Mouse (Mus musculus) layer of hippocampus, adult 2 months (tissue): ENCODE measurements around the gene Asprv1. TPM values are rescaled to one million over a fixed set of nuclear protein-coding genes. Genes with fewer than 3 reads are reported as not detected.
A peak's percentile ranks its signal among the peaks of the same experiment; 100 is the strongest.

ENCODE experiments used
- DNase-seq, 2 experiments: peaks; one replicate each; pipeline ENCODE4 v3.0.0; 2022; ENCODE audit warnings: low spot score in 2 of 2
- H3K27ac ChIP-seq: fragments of 200-600 bp; 2 replicates; pipeline ENCODE4 v1.8.1; 2022
- H3K4me3 ChIP-seq: fragments of 200-600 bp; 2 replicates; pipeline ENCODE4 v1.8.1; 2022; ENCODE audit warnings: mild to moderate bottlenecking
- CTCF ChIP-seq: fragments of 200-600 bp; conservative IDR thresholded peaks from 2 replicates; pipeline ENCODE4 v1.8.1; 2022; ENCODE audit warnings: antibody characterized with exemption, mild to moderate bottlenecking, moderate library complexity
- long read RNA-seq, 2 experiments: library from polyadenylated mRNA; stranded (forward); transcript quantifications; one replicate each; pipeline ENCODE4 v2.0.0; 2021; ENCODE audit warnings: borderline mapping rate in 2 of 2
- total RNA-seq, 2 experiments: library from RNA; stranded (reverse); gene quantifications; 2 replicates each; pipeline ENCODE4 v1.2.3; 2021

Asprv1 gene
- 1 to 10 TPM; 1.2 to 1.9 TPM for total RNA-seq
- long read RNA-seq, experiment 1: 0 reads
- long read RNA-seq, experiment 2: 0 reads

GRCm38 (mm10) chr6:86627946-86628345 lies at the start of gene Asprv1:
Gene Asprv1 (plus strand): TSS chr6:86628164.
- DNase-seq: no peak
- Histone ChIP-seq H3K27ac (no peak within 1 kb of the TSS), H3K4me3 (no peak within 1 kb of the TSS)
- no peak for TF ChIP-seq CTCF

GRCm38 (mm10) chr6:86578396-86578795 lies 49.6 kb upstream of the Asprv1 start:
- no peak for DNase-seq
- no peak for TF ChIP-seq CTCF
- Histone ChIP-seq H3K27ac (peak overlapping the region; percentile 83), H3K4me3 (no peak overlapping the region)

GRCm38 (mm10) chr6:86579066-86579784 lies 48.7 kb upstream of the Asprv1 start:
- peak overlapping the region; percentile 83 for H3K27ac ChIP-seq
- DNase-seq: no peak
- no peak for TF ChIP-seq CTCF
- no peak overlapping the region for H3K4me3 ChIP-seq

GRCm38 (mm10) chr6:86579926-86580325 lies 48.0 kb upstream of the Asprv1 start:
- DNase-seq: no peak
- H3K27ac ChIP-seq: peak overlapping the region; percentile 83
- no peak for TF ChIP-seq CTCF

GRCm38 (mm10) chr6:86583141-86583540 lies 44.8 kb upstream of the Asprv1 start:
- Histone ChIP-seq H3K27ac (peak overlapping the region; percentile 95), H3K4me3 (no peak overlapping the region)
- TF ChIP-seq CTCF: no peak
- DNase-seq: no peak

More at GRCm38 (mm10) chr6:86579926-86580325, 48.0 kb upstream of the Asprv1 start:
- H3K4me3 ChIP-seq: no peak overlapping the region

- DNase-seq: no peak
- TF ChIP-seq CTCF: no peak
- Histone ChIP-seq H3K4me3 (no peak overlapping the region), H3K27ac (peak overlapping the region; percentile 95)
These were observed 44.3 kb upstream of the Asprv1 start for GRCm38 (mm10) chr6:86583601-86584215.

- DNase-seq: peak; percentile 72 to 79
- Histone ChIP-seq H3K4me3 (peak overlapping the region; percentile 57), H3K27ac (peak overlapping the region; percentile 95)
- TF ChIP-seq CTCF: no peak
These were observed 43.5 kb upstream of the Asprv1 start for GRCm38 (mm10) chr6:86584296-86585015.

GRCm38 (mm10) chr6:86585070-86585600 lies 42.8 kb upstream of the Asprv1 start:
- peak overlapping the region; percentile 57 for H3K4me3 ChIP-seq
- peak overlapping the region; percentile 95 for H3K27ac ChIP-seq
- peak; percentile 36; the same call in 1 of the 2 replicates for TF ChIP-seq CTCF
- peak; percentile 81 to 92 for DNase-seq

GRCm38 (mm10) chr6:86586070-86586469 lies 41.9 kb upstream of the Asprv1 start:
- peak overlapping the region; percentile 95 for H3K27ac ChIP-seq
- no peak overlapping the region for H3K4me3 ChIP-seq
- TF ChIP-seq CTCF: no peak
- no peak for DNase-seq

- DNase-seq: no peak
- TF ChIP-seq CTCF: no peak
- Histone ChIP-seq H3K27ac (no peak overlapping the region), H3K4me3 (no peak overlapping the region)
These were observed 39.5 kb upstream of the Asprv1 start for GRCm38 (mm10) chr6:86588429-86588828.

- Histone ChIP-seq H3K27ac (no peak overlapping the region), H3K4me3 (no peak overlapping the region)
- no peak for DNase-seq
- TF ChIP-seq CTCF: 0 out of 2 replicates have a peak, but pooled peaks have one; percentile 12
These were observed 34.6 kb upstream of the Asprv1 start for GRCm38 (mm10) chr6:86593146-86593897.

GRCm38 (mm10) chr6:86594636-86595035 lies 33.3 kb upstream of the Asprv1 start:
- Histone ChIP-seq H3K27ac (no peak overlapping the region), H3K4me3 (no peak overlapping the region; the same call in 1 of the 2 replicates)
- no peak for DNase-seq
- TF ChIP-seq CTCF: no peak
